Mouse (Mus musculus): ENCODE data around the gene Plcb1.

DNA sequence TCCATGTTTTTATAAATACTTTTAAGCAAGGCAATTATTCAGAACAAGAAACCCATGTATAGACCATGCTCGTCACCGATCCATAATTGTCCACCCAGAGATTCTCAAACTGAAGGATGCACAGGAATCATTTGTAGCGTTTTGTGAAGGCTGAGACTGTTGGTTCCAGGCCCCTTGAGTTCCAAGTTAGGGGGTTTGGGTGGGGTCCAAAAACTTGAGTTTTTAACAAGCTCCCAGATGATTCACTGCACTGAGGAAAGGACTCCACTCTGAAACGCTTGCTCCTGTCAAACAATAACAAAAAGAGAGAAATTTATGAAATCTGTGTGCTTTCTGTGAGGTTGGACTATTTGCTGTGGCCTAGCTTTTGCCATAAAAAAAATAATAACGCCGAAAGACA, 186.5 kb downstream of the Plcb1 start:
- TF ChIP-seq ZNF384 (IDR thresholded peaks at IDR 0.05; ENCODE audit: low read depth, low read length) (no peak), MAFK (IDR thresholded peaks at IDR 0.05; ENCODE audit: insufficient read depth, low read depth, low read length) (no peak), ZC3H11A (IDR thresholded peaks at IDR 0.05; ENCODE audit: borderline replicate concordance, low read depth, low read length) (no peak)
